Mouse (Mus musculus) heart, postnatal 0 days (tissue): Measurements from ENCODE around the gene Ttn. TPM values are rescaled to one million over a fixed set of nuclear protein-coding genes. Genes with fewer than 3 reads are reported as not detected.

ENCODE experiments used
- ATAC-seq: fragments of 200-750 bp; cut with Nextera tagmentation; 2 replicates; pipeline ENCODE4 v1.8.0; 2017; ENCODE audit warnings: low read depth, moderate number of reproducible peaks, moderate library complexity; ENCODE audit not compliant: insufficient read depth
- DNase-seq: peaks from one replicate; pipeline ENCODE4 v3.0.0-alpha.2; 2016; ENCODE audit warnings: low spot score
- H3K27ac ChIP-seq: fragments of 300-500 bp; sonication (generic); 2 replicates; pipeline ENCODE4 v1.5.1; 2014; ENCODE audit warnings: low read depth, mild to moderate bottlenecking
- H3K27me3 ChIP-seq: fragments of 300-500 bp; sonication (generic); 2 replicates; pipeline ENCODE4 v1.6.1; 2014; ENCODE audit warnings: low read length, mixed read lengths; ENCODE audit not compliant: control insufficient read depth, insufficient read depth
- H3K36me3 ChIP-seq: fragments of 300-500 bp; sonication (generic); replicated peaks from 2 replicates; pipeline ENCODE4 v1.6.1; 2014; ENCODE audit warnings: low read length, mixed read lengths; ENCODE audit not compliant: control insufficient read depth, insufficient read depth
- H3K4me1 ChIP-seq: fragments of 300-500 bp; sonication (generic); 2 replicates; pipeline ENCODE4 v1.6.1; 2014; ENCODE audit warnings: antibody characterized with exemption; ENCODE audit not compliant: control insufficient read depth, insufficient read depth
- H3K4me2 ChIP-seq: fragments of 300-500 bp; sonication (generic); 2 replicates; pipeline ENCODE4 v1.6.1; 2014; ENCODE audit warnings: low read depth, mild to moderate bottlenecking, low read length, moderate library complexity
- H3K4me3 ChIP-seq: fragments of 300-500 bp; sonication (generic); 2 replicates; pipeline ENCODE4 v1.5.1; 2014; ENCODE audit warnings: low read depth, low read length
- H3K9ac ChIP-seq: fragments of 300-500 bp; sonication (generic); replicated peaks from 2 replicates; pipeline ENCODE4 v1.6.1; 2014; ENCODE audit warnings: low read depth, low read length, mixed read lengths
- H3K9me3 ChIP-seq: fragments of 300-500 bp; sonication (generic); replicated peaks from 2 replicates; pipeline ENCODE4 v1.6.1; 2016; ENCODE audit warnings: low read length; ENCODE audit not compliant: control insufficient read depth
- CTCF ChIP-seq: IDR thresholded peaks from 2 replicates; pipeline ENCODE4 v1.5.1; 2016; ENCODE audit warnings: antibody characterized with exemption, control low read depth, low read depth
- EP300 ChIP-seq: IDR thresholded peaks from 2 replicates; pipeline ENCODE4 v1.6.1; 2016; ENCODE audit warnings: antibody characterized with exemption, low read depth
- WGBS: fragments of 180-500 bp; shearing (Covaris S2); extraction: QIAGEN DNeasy Blood & Tissue Kit; methylation state at CpG from one replicate; pipeline ENCODE4 v1.1.7; 2014; 5-methylcytosine and 5-hydroxymethylcytosine counted together
- polyA plus RNA-seq: library from polyadenylated mRNA; unstranded; fragments of >200 nt; fragmentation: Nextera tagmentation; extraction: Ambion mirVana; gene quantifications from 2 replicates; pipeline ENCODE4 v1.2.1, GENCODE M21; 2015
- total RNA-seq: library from RNA; depleted of rRNA; stranded (reverse); fragments of >200 nt; gene quantifications from 2 replicates; pipeline ENCODE4 v1.2.3, GENCODE M21; 2014; ENCODE audit warnings: low replicate concordance

Ttn gene
- total and polyA plus RNA-seq, 2 experiments from 2014 or later, result 700 to 959 TPM

- Histone ChIP-seq H3K27me3 (no peaks in the 10 kb centered on the region), H3K4me2 (peak overlapping the region; percentile 26), H3K9ac (no peak overlapping the region), H3K36me3 (peaks cover 76% of the 10 kb centered on the region), H3K27ac (peak overlapping the region; percentile 82), H3K9me3 (no peaks in the 10 kb centered on the region), H3K4me1 (peaks cover 8% of the 10 kb centered on the region; the same call in 1 of the 2 replicates), H3K4me3 (no peak overlapping the region)
- ATAC-seq, result no peak
- 11% methylated on average over 4 of the region's 4 CpGs for WGBS
- peak; percentile 52 for DNase-seq
- TF ChIP-seq EP300 (no peak), CTCF (peak; percentile 38)
Measured at GRCm38 (mm10) chr2:76970669-76971068, 11.7 kb downstream of the Ttn start.

- Histone ChIP-seq H3K4me1 (peaks cover 8% of the 10 kb centered on the region; the same call in 1 of the 2 replicates), H3K4me3 (no peak overlapping the region), H3K9me3 (no peaks in the 10 kb centered on the region), H3K4me2 (peak overlapping the region; percentile 26), H3K27me3 (no peaks in the 10 kb centered on the region), H3K36me3 (peaks cover 76% of the 10 kb centered on the region), H3K27ac (peak overlapping the region; percentile 82), H3K9ac (peak overlapping the region; percentile 5; the same call in 1 of the 2 replicates)
- WGBS, result 11% methylated on average over 6 of the region's 6 CpGs
- DNase-seq (peak; percentile 81), ATAC-seq (peak; percentile 83)
- TF ChIP-seq CTCF (no peak), EP300 (0 out of 2 replicates have a peak, but pooled peaks have one; percentile 30)
Measured at GRCm38 (mm10) chr2:76970204-76970603, 12.1 kb downstream of the Ttn start.

DNA sequence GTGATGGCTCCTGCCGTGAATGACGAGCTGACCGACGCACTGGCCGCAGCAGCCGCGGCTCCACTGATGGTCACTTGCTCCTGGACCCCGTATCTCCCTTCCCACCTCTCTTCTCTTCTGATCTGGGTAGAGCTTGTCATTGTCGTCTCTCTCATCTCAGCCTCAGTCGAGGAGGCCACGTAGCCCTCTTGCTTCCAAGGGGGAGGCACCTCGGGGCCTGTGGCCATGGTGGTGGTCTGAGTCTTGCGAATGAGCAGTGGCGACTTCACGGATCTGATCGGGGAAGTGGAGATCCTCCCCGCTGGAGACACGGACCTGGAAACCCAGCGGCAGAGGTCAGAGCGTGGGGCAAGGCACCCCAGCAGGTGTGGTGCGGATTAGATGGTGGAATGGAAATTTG is 12.7 kb downstream of the Ttn start:
- peaks cover 8% of the 10 kb centered on the region; the same call in 1 of the 2 replicates for H3K4me1 ChIP-seq
- peaks cover 70% of the 10 kb centered on the region for H3K36me3 ChIP-seq
- no peak overlapping the region for H3K4me3 ChIP-seq
- 56% methylated on average over 21 of the region's 21 CpGs for WGBS
- H3K4me2 ChIP-seq, result peak overlapping the region; percentile 26; the same call in 1 of the 2 replicates
- H3K27ac ChIP-seq, result peak overlapping the region; percentile 82
- no peak for TF ChIP-seq EP300
- TF ChIP-seq CTCF, result no peak
- no peaks in the 10 kb centered on the region for H3K27me3 ChIP-seq
- DNase-seq (no peak), ATAC-seq (no peak)
- H3K9me3 ChIP-seq, result no peaks in the 10 kb centered on the region
- H3K9ac ChIP-seq, result peak overlapping the region; percentile 5

GRCm38 (mm10) chr2:76968919-76969318 is 13.4 kb downstream of the Ttn start:
- no peak overlapping the region for H3K4me3 ChIP-seq
- no peaks in the 10 kb centered on the region for H3K27me3 ChIP-seq
- H3K4me1 ChIP-seq, result peaks cover 7% of the 10 kb centered on the region; the same call in 1 of the 2 replicates
- H3K9ac ChIP-seq, result peak overlapping the region; percentile 5; the same call in 1 of the 2 replicates
- peak overlapping the region; percentile 82 for H3K27ac ChIP-seq
- no peak overlapping the region for H3K4me2 ChIP-seq
- ATAC-seq, result peak; percentile 57
- peaks cover 71% of the 10 kb centered on the region for H3K36me3 ChIP-seq
- no peak for DNase-seq
- no peaks in the 10 kb centered on the region for H3K9me3 ChIP-seq
- 24% methylated on average over 8 of the region's 8 CpGs for WGBS
- no peak for TF ChIP-seq EP300
- TF ChIP-seq CTCF, result peak; percentile 65

DNA sequence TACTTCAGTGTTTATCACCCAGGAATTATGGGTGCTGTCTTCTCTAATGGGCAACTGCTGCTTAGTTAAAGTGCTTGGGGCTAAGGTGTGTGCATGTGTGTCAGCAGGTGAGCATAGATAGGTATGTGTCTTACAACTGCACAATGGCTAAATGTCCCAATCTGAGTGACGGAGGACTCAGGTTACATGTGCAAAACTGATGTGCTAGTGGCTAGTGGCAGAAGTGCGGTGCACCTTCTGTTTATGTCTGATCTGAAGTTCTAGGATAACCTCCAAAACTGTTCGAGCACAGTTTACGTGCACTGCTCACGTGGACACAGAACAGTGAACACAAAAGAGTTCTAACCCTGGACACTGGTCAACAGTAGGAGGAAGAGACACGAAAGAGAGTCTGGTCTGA is 15.8 kb downstream of the Ttn start:
- H3K4me1 ChIP-seq, result peaks cover 4% of the 10 kb centered on the region; the same call in 1 of the 2 replicates
- peaks cover 70% of the 10 kb centered on the region for H3K36me3 ChIP-seq
- no peak overlapping the region for H3K4me2 ChIP-seq
- TF ChIP-seq CTCF (no peak), EP300 (no peak)
- no peaks in the 10 kb centered on the region for H3K27me3 ChIP-seq
- no peak overlapping the region for H3K4me3 ChIP-seq
- 82% methylated on average over 6 of the region's 6 CpGs for WGBS
- no peak overlapping the region for H3K9ac ChIP-seq
- ATAC-seq (no peak), DNase-seq (no peak)
- H3K27ac ChIP-seq, result no peak overlapping the region
- H3K9me3 ChIP-seq, result no peaks in the 10 kb centered on the region

GRCm38 (mm10) chr2:76966013-76966412 is 16.3 kb downstream of the Ttn start:
- DNase-seq (no peak), ATAC-seq (no peak)
- Histone ChIP-seq H3K36me3 (peaks cover 70% of the 10 kb centered on the region), H3K9ac (no peak overlapping the region), H3K4me1 (peaks cover 4% of the 10 kb centered on the region; the same call in 1 of the 2 replicates), H3K9me3 (no peaks in the 10 kb centered on the region), H3K4me2 (no peak overlapping the region), H3K4me3 (no peak overlapping the region), H3K27ac (no peak overlapping the region), H3K27me3 (no peaks in the 10 kb centered on the region)
- TF ChIP-seq EP300 (no peak), CTCF (no peak)
- 50% methylated on average over 2 of the region's 2 CpGs for WGBS
